Mouse (Mus musculus) limb, embryonic 14.5 days (tissue): ENCODE measurements around the gene Scfd2. TPM values are rescaled to one million over a fixed set of nuclear protein-coding genes. Genes with fewer than 3 reads are reported as not detected.

Source experiments
- ATAC-seq: fragments of 200-750 bp; cut with Nextera tagmentation; 2 replicates; pipeline ENCODE4 v1.8.0; 2017; ENCODE audit warnings: low read depth, moderate number of reproducible peaks, moderate TSS enrichment; ENCODE audit not compliant: low FRiP score
- DNase-seq: peaks from one replicate; pipeline ENCODE4 v3.0.0-alpha.2; 2015; ENCODE audit warnings: low spot score
- H3K27ac ChIP-seq: fragments of 300-500 bp; sonication (generic); replicated peaks from 2 replicates; pipeline ENCODE4 v1.5.1; 2014; ENCODE audit warnings: low read depth, mild to moderate bottlenecking, low read length, moderate library complexity, mixed read lengths
- H3K27me3 ChIP-seq: fragments of 300-500 bp; sonication (generic); 2 replicates; pipeline ENCODE4 v1.6.1; 2014; ENCODE audit warnings: low read length, mixed read lengths; ENCODE audit not compliant: control insufficient read depth, insufficient read depth
- H3K36me3 ChIP-seq: fragments of 300-500 bp; sonication (generic); 2 replicates; pipeline ENCODE4 v1.6.1; 2014; ENCODE audit warnings: mild to moderate bottlenecking, low read length, moderate library complexity, mixed read lengths; ENCODE audit not compliant: control insufficient read depth, insufficient read depth
- H3K4me1 ChIP-seq: fragments of 300-500 bp; sonication (generic); 2 replicates; pipeline ENCODE4 v1.6.1; 2014; ENCODE audit warnings: antibody characterized with exemption, low read length, mixed read lengths; ENCODE audit not compliant: control insufficient read depth, insufficient read depth
- H3K4me2 ChIP-seq: fragments of 300-500 bp; sonication (generic); replicated peaks from 2 replicates; pipeline ENCODE4 v1.6.1; 2014; ENCODE audit warnings: low read depth, mild to moderate bottlenecking, low read length, moderate library complexity; ENCODE audit not compliant: severe bottlenecking
- H3K4me3 ChIP-seq: fragments of 300-500 bp; sonication (generic); replicated peaks from 2 replicates; pipeline ENCODE4 v1.5.1; 2014; ENCODE audit warnings: low read length
- H3K9ac ChIP-seq: fragments of 300-500 bp; sonication (generic); 2 replicates; pipeline ENCODE4 v1.6.1; 2014; ENCODE audit warnings: mild to moderate bottlenecking, low read depth, low read length, moderate library complexity; ENCODE audit not compliant: severe bottlenecking
- H3K9me3 ChIP-seq: fragments of 300-500 bp; sonication (generic); 2 replicates; pipeline ENCODE4 v1.6.1; 2016; ENCODE audit warnings: low read length; ENCODE audit not compliant: control insufficient read depth
- POLR2A ChIP-seq: fragments of 200-500 bp; IDR thresholded peaks from 2 replicates; pipeline ENCODE4 v1.8.0; 2012; ENCODE audit warnings: inconsistent platforms, mild to moderate bottlenecking, moderate library complexity, borderline replicate concordance; ENCODE audit not compliant: insufficient read depth, insufficient read length; ENCODE audit errors: extremely low read depth
- WGBS: fragments of 180-500 bp; shearing (Covaris S2); extraction: QIAGEN DNeasy Blood & Tissue Kit; methylation state at CpG from one replicate; pipeline ENCODE4 v1.1.7; 2014; 5-methylcytosine and 5-hydroxymethylcytosine counted together
- polyA plus RNA-seq, 2 experiments: library from polyadenylated mRNA; depleted of rRNA in 1 of 2; stranded (reverse) in 1 of 2; unstranded in 1 of 2; fragments of >200 nt; fragmentation: Nextera tagmentation in 1 of 2; extraction: Ambion mirVana in 1 of 2; gene quantifications; 2 replicates each; pipeline versions ENCODE4 v1.2.1 to v1.2.3; 2012 to 2014

Scfd2 gene
- polyA plus RNA-seq, 2 experiments: 9.6 to 16.2 TPM

GRCm38 (mm10) chr5:74202515-74202914 lies 329.0 kb downstream of the Scfd2 start:
- WGBS: 60% methylated on average over 4 of the region's 4 CpGs
- no peak overlapping the region; the same call in 1 of the 2 replicates for H3K4me2 ChIP-seq
- ATAC-seq (no peak), DNase-seq (no peak)
- H3K9me3 ChIP-seq: no peaks in the 10 kb centered on the region
- no peak overlapping the region for H3K4me3 ChIP-seq
- H3K36me3 ChIP-seq: peaks cover 29% of the 10 kb centered on the region
- no peak overlapping the region for H3K9ac ChIP-seq
- TF ChIP-seq POLR2A: no peak
- H3K27ac ChIP-seq: peak overlapping the region; percentile 70
- H3K4me1 ChIP-seq: peaks cover 61% of the 10 kb centered on the region
- no peaks in the 10 kb centered on the region for H3K27me3 ChIP-seq

GRCm38 (mm10) chr5:74201570-74202357 lies 329.8 kb downstream of the Scfd2 start:
- peak; percentile 70 for DNase-seq
- Histone ChIP-seq H3K4me2 (0 out of 2 replicates have a peak overlapping the region, but pooled peaks have one; percentile 8), H3K9me3 (no peaks in the 10 kb centered on the region), H3K9ac (no peak overlapping the region), H3K4me1 (peaks cover 62% of the 10 kb centered on the region), H3K4me3 (no peak overlapping the region), H3K27ac (peak overlapping the region; percentile 70), H3K27me3 (no peaks in the 10 kb centered on the region), H3K36me3 (peaks cover 36% of the 10 kb centered on the region)
- TF ChIP-seq POLR2A: no peak
- WGBS: 18% methylated on average over 10 of the region's 10 CpGs
- peak; percentile 70 for ATAC-seq

- TF ChIP-seq POLR2A: no peak
- Histone ChIP-seq H3K4me1 (peaks cover 61% of the 10 kb centered on the region), H3K9ac (no peak overlapping the region), H3K27me3 (no peaks in the 10 kb centered on the region), H3K4me2 (peak overlapping the region; percentile 94; the same call in 1 of the 2 replicates), H3K36me3 (peaks cover 36% of the 10 kb centered on the region), H3K9me3 (no peaks in the 10 kb centered on the region), H3K4me3 (no peak overlapping the region), H3K27ac (peak overlapping the region; percentile 70)
- DNase-seq: no peak
- no peak for ATAC-seq
- 70% methylated on average over 8 of the region's 8 CpGs for WGBS
Observed at GRCm38 (mm10) chr5:74200481-74200880, 331.1 kb downstream of the Scfd2 start.

- Histone ChIP-seq H3K27ac (peak overlapping the region; percentile 13; the same call in 1 of the 2 replicates), H3K4me2 (peak overlapping the region; percentile 94; the same call in 1 of the 2 replicates), H3K9me3 (no peaks in the 10 kb centered on the region), H3K4me1 (peaks cover 58% of the 10 kb centered on the region), H3K9ac (no peak overlapping the region), H3K4me3 (peak overlapping the region; percentile 99), H3K27me3 (no peaks in the 10 kb centered on the region), H3K36me3 (peaks cover 36% of the 10 kb centered on the region)
- ATAC-seq: no peak
- no peak for TF ChIP-seq POLR2A
- no peak for DNase-seq
- WGBS: 65% methylated on average over 13 of the region's 13 CpGs
Observed at GRCm38 (mm10) chr5:74199793-74200192, 331.8 kb downstream of the Scfd2 start.

- peak overlapping the region; percentile 99 for H3K4me3 ChIP-seq
- DNase-seq (no peak), ATAC-seq (no peak)
- 57% methylated on average over 11 of the region's 11 CpGs for WGBS
- H3K27me3 ChIP-seq: no peaks in the 10 kb centered on the region
- H3K4me2 ChIP-seq: peak overlapping the region; percentile 94
- H3K27ac ChIP-seq: peak overlapping the region; percentile 88
- peak overlapping the region; percentile 97 for H3K9ac ChIP-seq
- no peaks in the 10 kb centered on the region for H3K9me3 ChIP-seq
- H3K4me1 ChIP-seq: peaks cover 69% of the 10 kb centered on the region
- peaks cover 36% of the 10 kb centered on the region for H3K36me3 ChIP-seq
- no peak for TF ChIP-seq POLR2A
Observed at GRCm38 (mm10) chr5:74198446-74198845, 333.1 kb downstream of the Scfd2 start.
